Mouse (Mus musculus): ENCODE results near the gene Lmbrd1. TPM values are rescaled to one million over a fixed set of nuclear protein-coding genes. Genes with fewer than 3 reads are reported as not detected.

Lmbrd1 gene
- polyA plus RNA-seq, 1 experiment from 2014 or later = 73.7 TPM

DNA sequence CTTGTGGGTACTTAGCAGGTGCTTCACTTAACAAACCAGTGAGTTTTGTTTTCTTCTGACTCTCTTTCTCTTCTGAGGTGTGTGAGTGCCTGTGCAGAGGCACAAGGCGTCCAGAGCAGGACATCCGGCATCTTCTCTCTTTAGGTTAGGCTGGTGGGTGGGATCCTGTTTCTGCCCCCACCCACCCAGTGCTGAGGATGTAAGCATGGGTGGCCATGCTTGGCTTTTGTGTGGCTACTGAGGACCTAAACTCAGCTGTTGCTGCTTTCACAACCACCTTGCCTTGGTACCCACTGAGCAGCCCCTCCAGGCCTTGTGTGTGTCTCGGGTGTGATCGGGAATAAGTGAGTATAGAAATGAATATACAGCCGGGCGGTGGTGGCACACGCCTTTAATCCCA is 7.2 kb downstream of the Lmbrd1 start:
- 94% methylated on average over 7 of the region's 7 CpGs for WGBS
- H3K9me3 ChIP-seq (ENCODE audit: control insufficient read depth) = no peaks in the 10 kb centered on the region
- H3K4me1 ChIP-seq (replicated peaks; ENCODE audit: control insufficient read depth, insufficient read depth, low read length) = no peaks in the 10 kb centered on the region
- H3K36me3 ChIP-seq (ENCODE audit: control insufficient read depth, insufficient read depth) = peaks cover 4% of the 10 kb centered on the region; the same call in 1 of the 2 replicates
- H3K4me3 ChIP-seq (ENCODE audit: low read depth, low read length) = no peak overlapping the region
- no peak for TF ChIP-seq CTCF (IDR thresholded peaks at IDR 0.05; ENCODE audit: low read depth)
- no peaks in the 10 kb centered on the region for H3K27me3 ChIP-seq (replicated peaks; ENCODE audit: control insufficient read depth, insufficient read depth, low read length)
- H3K4me2 ChIP-seq (replicated peaks; ENCODE audit: low read depth) = no peak overlapping the region
- ATAC-seq = no peak
- no peak overlapping the region for H3K27ac ChIP-seq (ENCODE audit: low read depth, low read length)
- no peak overlapping the region for H3K9ac ChIP-seq (ENCODE audit: low read depth, low read length)

DNA sequence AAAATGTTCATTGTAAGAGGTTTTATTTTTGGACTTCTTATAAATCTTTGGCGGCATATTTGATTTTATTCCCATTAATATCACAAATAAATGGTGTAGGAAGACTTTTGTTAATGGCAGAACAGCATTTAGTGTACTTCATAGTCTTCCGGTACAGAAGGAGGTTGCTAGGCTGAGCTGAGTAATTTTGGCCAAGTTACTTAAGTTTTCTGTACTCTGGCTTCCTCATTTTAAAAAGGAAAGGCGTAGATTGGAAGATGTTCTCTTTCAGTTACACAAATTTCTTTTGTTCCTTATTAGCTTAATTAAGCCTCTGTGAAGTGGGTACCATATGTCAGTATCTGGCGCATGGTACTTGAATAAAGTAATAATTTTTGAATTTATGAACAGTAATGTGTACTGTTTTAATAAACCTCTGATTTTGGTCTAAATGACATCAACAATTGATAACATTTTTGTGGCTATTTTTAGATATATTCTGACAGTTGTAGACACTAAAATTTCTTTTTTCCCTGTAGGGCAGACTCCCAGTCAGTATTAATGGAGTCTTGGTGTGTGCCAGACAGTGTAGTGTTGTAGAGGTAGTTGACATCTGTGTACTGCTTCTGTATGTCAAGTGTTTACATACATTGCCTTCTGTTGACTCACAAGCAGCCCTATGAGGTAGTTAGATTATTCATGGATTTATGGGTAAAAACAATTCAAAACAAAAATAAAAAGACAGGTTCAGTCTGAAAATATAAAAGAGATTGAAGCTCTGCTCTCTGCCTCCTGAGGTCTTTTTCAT is 8.0 kb downstream of the Lmbrd1 start:
- no peak for ATAC-seq
- no peaks in the 10 kb centered on the region for H3K27me3 ChIP-seq (replicated peaks; ENCODE audit: control insufficient read depth, insufficient read depth, low read length)
- no peaks in the 10 kb centered on the region for H3K9me3 ChIP-seq (ENCODE audit: control insufficient read depth)
- TF ChIP-seq CTCF (IDR thresholded peaks at IDR 0.05; ENCODE audit: low read depth) = no peak
- 91% methylated on average over 4 of the region's 4 CpGs for WGBS
- no peak overlapping the region for H3K27ac ChIP-seq (ENCODE audit: low read depth, low read length)
- H3K9ac ChIP-seq (ENCODE audit: low read depth, low read length) = no peak overlapping the region
- H3K36me3 ChIP-seq (ENCODE audit: control insufficient read depth, insufficient read depth) = peaks cover 4% of the 10 kb centered on the region; the same call in 1 of the 2 replicates
- H3K4me2 ChIP-seq (replicated peaks; ENCODE audit: low read depth) = no peak overlapping the region
- no peak overlapping the region for H3K4me3 ChIP-seq (ENCODE audit: low read depth, low read length)
- H3K4me1 ChIP-seq (replicated peaks; ENCODE audit: control insufficient read depth, insufficient read depth, low read length) = no peaks in the 10 kb centered on the region

DNA sequence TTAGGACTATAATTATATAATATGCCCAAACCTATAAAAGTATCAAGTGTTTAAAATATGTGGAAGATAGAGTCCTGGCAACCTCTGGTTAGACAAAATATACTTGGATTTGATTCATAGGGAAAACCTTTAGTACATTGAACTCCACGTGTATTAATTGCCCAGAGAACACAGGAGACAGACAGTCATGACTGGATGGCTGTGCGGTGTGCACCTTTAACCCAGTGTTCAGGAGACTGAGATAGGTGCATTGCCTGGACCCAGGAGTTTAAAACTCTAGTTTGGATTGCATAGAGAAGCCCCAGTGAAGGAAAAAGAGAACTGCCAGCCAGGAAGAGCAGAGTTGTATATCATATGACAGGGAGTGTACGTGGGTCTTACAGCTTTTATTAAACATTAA is 19.2 kb downstream of the Lmbrd1 start:
- H3K4me1 ChIP-seq (replicated peaks; ENCODE audit: control insufficient read depth, insufficient read depth, low read length) = peaks cover 8% of the 10 kb centered on the region
- ATAC-seq = peak; percentile 67
- H3K9me3 ChIP-seq (ENCODE audit: control insufficient read depth) = no peaks in the 10 kb centered on the region
- H3K4me2 ChIP-seq (replicated peaks; ENCODE audit: low read depth) = no peak overlapping the region
- no peak overlapping the region for H3K9ac ChIP-seq (ENCODE audit: low read depth, low read length)
- WGBS = 54% methylated on average over 3 of the region's 3 CpGs
- no peak overlapping the region for H3K4me3 ChIP-seq (ENCODE audit: low read depth, low read length)
- H3K27me3 ChIP-seq (replicated peaks; ENCODE audit: control insufficient read depth, insufficient read depth, low read length) = no peaks in the 10 kb centered on the region
- peaks cover 11% of the 10 kb centered on the region; the same call in 1 of the 2 replicates for H3K36me3 ChIP-seq (ENCODE audit: control insufficient read depth, insufficient read depth)
- no peak for TF ChIP-seq CTCF (IDR thresholded peaks at IDR 0.05; ENCODE audit: low read depth)
- peak overlapping the region; percentile 62; the same call in 1 of the 2 replicates for H3K27ac ChIP-seq (ENCODE audit: low read depth, low read length)

DNA sequence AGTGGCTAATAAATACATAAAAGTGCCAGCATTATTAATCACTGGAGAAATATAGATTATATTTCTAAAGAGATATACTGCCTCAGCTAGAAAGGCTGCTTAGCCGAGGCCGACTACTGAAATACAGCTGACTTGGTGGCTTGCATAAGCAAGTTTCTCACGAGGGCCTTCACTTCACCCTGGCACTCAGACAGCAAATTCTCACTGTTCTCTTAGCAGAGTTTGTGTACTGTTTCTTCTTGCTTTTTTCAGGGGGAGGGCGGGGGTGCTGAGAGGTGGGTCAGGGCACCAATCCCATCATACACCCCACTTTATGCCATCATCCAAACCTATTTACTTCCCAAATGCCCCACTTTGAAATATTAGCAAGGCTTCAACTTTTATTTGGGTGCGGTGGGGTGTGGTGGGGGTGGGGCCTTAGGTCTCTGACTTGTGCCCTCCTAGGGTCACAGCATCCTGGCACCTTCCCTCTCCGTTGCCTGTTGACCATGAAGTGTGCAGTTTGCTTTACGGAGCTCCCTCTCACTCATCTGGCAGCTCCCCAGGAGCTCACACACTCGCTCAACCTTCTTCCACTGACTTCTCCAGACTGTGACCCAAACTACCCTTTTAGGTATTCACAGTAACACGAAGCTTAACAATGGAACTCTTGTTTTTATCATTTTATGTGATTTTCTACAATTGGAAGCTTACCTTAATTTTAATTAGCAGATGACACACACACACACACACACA is 19.9 kb downstream of the Lmbrd1 start:
- H3K27ac ChIP-seq (ENCODE audit: low read depth, low read length) = peak overlapping the region; percentile 62
- no peak overlapping the region for H3K4me3 ChIP-seq (ENCODE audit: low read depth, low read length)
- ATAC-seq = peak; percentile 50
- no peak for TF ChIP-seq CTCF (IDR thresholded peaks at IDR 0.05; ENCODE audit: low read depth)
- no peak overlapping the region; the same call in 1 of the 2 replicates for H3K4me2 ChIP-seq (replicated peaks; ENCODE audit: low read depth)
- no peaks in the 10 kb centered on the region for H3K27me3 ChIP-seq (replicated peaks; ENCODE audit: control insufficient read depth, insufficient read depth, low read length)
- no peaks in the 10 kb centered on the region for H3K9me3 ChIP-seq (ENCODE audit: control insufficient read depth)
- H3K9ac ChIP-seq (ENCODE audit: low read depth, low read length) = no peak overlapping the region
- H3K4me1 ChIP-seq (replicated peaks; ENCODE audit: control insufficient read depth, insufficient read depth, low read length) = peaks cover 8% of the 10 kb centered on the region
- 59% methylated on average over 9 of the region's 9 CpGs for WGBS
- peaks cover 5% of the 10 kb centered on the region; the same call in 1 of the 2 replicates for H3K36me3 ChIP-seq (ENCODE audit: control insufficient read depth, insufficient read depth)

DNA sequence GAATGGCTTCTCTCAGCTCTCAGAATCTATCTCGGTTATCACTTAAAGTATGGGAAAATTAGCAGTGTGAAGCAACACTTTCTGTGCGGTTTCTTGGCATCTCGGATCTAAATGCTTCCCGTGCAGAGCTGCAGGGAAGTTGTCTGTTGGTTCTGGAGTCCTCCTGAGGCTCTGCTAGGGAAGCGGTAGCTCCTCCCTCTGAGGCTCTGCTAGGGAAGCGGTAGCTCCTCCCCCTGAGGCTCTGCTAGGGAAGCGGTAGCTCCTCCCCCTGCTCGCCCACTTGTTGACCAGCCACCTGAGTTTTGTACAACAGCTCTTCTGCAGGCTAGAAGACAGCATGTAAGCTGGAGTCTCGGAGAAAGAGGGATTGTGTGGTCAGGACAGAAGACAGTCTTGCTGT is 20.9 kb downstream of the Lmbrd1 start:
- H3K9me3 ChIP-seq (ENCODE audit: control insufficient read depth) = no peaks in the 10 kb centered on the region
- peak; percentile 42 for ATAC-seq
- 14% methylated on average over 9 of the region's 9 CpGs for WGBS
- H3K4me2 ChIP-seq (replicated peaks; ENCODE audit: low read depth) = peak overlapping the region; percentile 47; the same call in 1 of the 2 replicates
- H3K4me1 ChIP-seq (replicated peaks; ENCODE audit: control insufficient read depth, insufficient read depth, low read length) = peaks cover 8% of the 10 kb centered on the region
- peak overlapping the region; percentile 35 for H3K27ac ChIP-seq (ENCODE audit: low read depth, low read length)
- no peak overlapping the region for H3K4me3 ChIP-seq (ENCODE audit: low read depth, low read length)
- no peaks in the 10 kb centered on the region for H3K27me3 ChIP-seq (replicated peaks; ENCODE audit: control insufficient read depth, insufficient read depth, low read length)
- no peak for TF ChIP-seq CTCF (IDR thresholded peaks at IDR 0.05; ENCODE audit: low read depth)
- no peak overlapping the region for H3K9ac ChIP-seq (ENCODE audit: low read depth, low read length)
- H3K36me3 ChIP-seq (ENCODE audit: control insufficient read depth, insufficient read depth) = 0 out of 2 replicates have a peak, but pooled peaks cover 5% of the 10 kb centered on the region

DNA sequence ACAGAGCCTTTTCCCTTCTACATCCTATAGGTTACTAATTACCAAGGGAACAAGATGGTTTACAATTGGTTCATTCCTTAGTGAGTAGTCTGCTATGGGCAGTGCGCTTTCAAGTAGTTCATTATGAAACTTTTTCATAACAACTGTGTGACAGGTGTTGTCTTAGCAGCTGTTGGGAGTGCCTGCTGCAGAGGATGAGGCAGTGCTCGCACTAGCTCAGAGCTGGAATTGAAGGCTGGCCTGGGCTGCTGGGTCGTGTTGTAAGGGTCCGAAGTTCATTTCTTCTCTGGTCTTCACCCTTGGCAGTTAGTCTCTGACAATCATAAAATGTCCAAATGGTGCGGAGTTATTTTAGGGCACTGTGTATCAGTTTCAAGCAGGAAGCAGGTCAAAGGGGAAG is 21.8 kb downstream of the Lmbrd1 start:
- 0 out of 2 replicates have a peak, but pooled peaks cover 5% of the 10 kb centered on the region for H3K36me3 ChIP-seq (ENCODE audit: control insufficient read depth, insufficient read depth)
- no peak overlapping the region for H3K4me3 ChIP-seq (ENCODE audit: low read depth, low read length)
- no peaks in the 10 kb centered on the region for H3K27me3 ChIP-seq (replicated peaks; ENCODE audit: control insufficient read depth, insufficient read depth, low read length)
- TF ChIP-seq CTCF (IDR thresholded peaks at IDR 0.05; ENCODE audit: low read depth) = no peak
- WGBS = 34% methylated on average over 5 of the region's 5 CpGs
- H3K4me1 ChIP-seq (replicated peaks; ENCODE audit: control insufficient read depth, insufficient read depth, low read length) = peaks cover 8% of the 10 kb centered on the region
- H3K9ac ChIP-seq (ENCODE audit: low read depth, low read length) = no peak overlapping the region
- ATAC-seq = peak; percentile 83
- H3K4me2 ChIP-seq (replicated peaks; ENCODE audit: low read depth) = no peak overlapping the region
- H3K9me3 ChIP-seq (ENCODE audit: control insufficient read depth) = no peaks in the 10 kb centered on the region
- 0 out of 2 replicates have a peak overlapping the region, but pooled peaks have one; percentile 46 for H3K27ac ChIP-seq (ENCODE audit: low read depth, low read length)

Measured in intestine, postnatal 0 days (tissue).